Mouse (Mus musculus): ENCODE data around the gene Smurf1. TPM values are rescaled to one million over a fixed set of nuclear protein-coding genes. Genes with fewer than 3 reads are reported as not detected.

Gene Smurf1
- total RNA-seq (2021) = 10 to 100 TPM; 28.7 to 29.9 TPM

- peak; percentile 79 to 83 for DNase-seq
Observed at GRCm38 (mm10) chr5:144965639-144966351, at the start of gene Smurf1. Gene Smurf1 (minus strand): TSS chr5:144965847.

GRCm38 (mm10) chr5:145014278-145014677 is 48.6 kb upstream of the Smurf1 start:
- DNase-seq = no peak

- DNase-seq = no peak
Observed at GRCm38 (mm10) chr5:145008878-145009659, 43.4 kb upstream of the Smurf1 start.

- no peak for DNase-seq
Observed at GRCm38 (mm10) chr5:145005596-145005995, 39.9 kb upstream of the Smurf1 start.

GRCm38 (mm10) chr5:145004495-145004894 is 38.8 kb upstream of the Smurf1 start:
- no peak for DNase-seq

- no peak for DNase-seq
Observed at GRCm38 (mm10) chr5:145003362-145003761, 37.7 kb upstream of the Smurf1 start.

- no peak for DNase-seq
Observed at GRCm38 (mm10) chr5:144998491-144998890, 32.8 kb upstream of the Smurf1 start.

- DNase-seq = no peak
Observed at GRCm38 (mm10) chr5:144990481-144990880, 24.8 kb upstream of the Smurf1 start.

- no peak for DNase-seq
Observed at GRCm38 (mm10) chr5:144990051-144990450, 24.4 kb upstream of the Smurf1 start.

- DNase-seq = no peak
Observed at GRCm38 (mm10) chr5:144989061-144989405, 23.4 kb upstream of the Smurf1 start.

GRCm38 (mm10) chr5:144988340-144989060 is 22.9 kb upstream of the Smurf1 start:
- DNase-seq = peak; percentile 26 to 48

- DNase-seq = no peak
Observed at GRCm38 (mm10) chr5:144987561-144987960, 21.9 kb upstream of the Smurf1 start.

GRCm38 (mm10) chr5:144984839-144985238 is 19.2 kb upstream of the Smurf1 start:
- DNase-seq = no peak

- DNase-seq = no peak
Observed at GRCm38 (mm10) chr5:144983227-144983626, 17.6 kb upstream of the Smurf1 start.

- no peak for DNase-seq
Observed at GRCm38 (mm10) chr5:144979110-144979509, 13.5 kb upstream of the Smurf1 start.

- no peak for DNase-seq
Observed at GRCm38 (mm10) chr5:144978533-144979107, 13.0 kb upstream of the Smurf1 start.

GRCm38 (mm10) chr5:144971266-144971665 is 5.6 kb upstream of the Smurf1 start:
- no peak for DNase-seq

GRCm38 (mm10) chr5:144964872-144965638 is 592 bp downstream of the Smurf1 start:
- DNase-seq = peak; percentile 72 to 78

- no peak for DNase-seq
Observed at GRCm38 (mm10) chr5:144964465-144964864, 1.2 kb downstream of the Smurf1 start.

GRCm38 (mm10) chr5:144963817-144964261 is 1.8 kb downstream of the Smurf1 start:
- DNase-seq = peak; percentile 51 to 55

- peak in 1 of 2 experiments; percentile 17 for DNase-seq
Observed at GRCm38 (mm10) chr5:144963401-144963800, 2.2 kb downstream of the Smurf1 start.

GRCm38 (mm10) chr5:144958271-144958670 is 7.4 kb downstream of the Smurf1 start:
- no peak for DNase-seq

Measured in layer of hippocampus, postnatal 36 days (tissue).